Mouse (Mus musculus) hindbrain, postnatal 0 days (tissue): ENCODE measurements around the gene Hsd3b4. TPM values are rescaled to one million over a fixed set of nuclear protein-coding genes. Genes with fewer than 3 reads are reported as not detected.
"Not testable (repeated sequence)": the region's sequence is repeated elsewhere in the genome, so short reads cannot be mapped to it uniquely, and the experiment has no call there.

Experiments used
- ATAC-seq: fragments of 200-750 bp; cut with Nextera tagmentation; 2 replicates; pipeline ENCODE4 v1.8.0; 2017; ENCODE audit warnings: mild to moderate bottlenecking, moderate TSS enrichment, moderate library complexity
- DNase-seq: peaks from one replicate; pipeline ENCODE4 v3.0.0-alpha.2; 2015; ENCODE audit warnings: low spot score
- H3K27ac ChIP-seq: fragments of 300-500 bp; sonication (generic); 2 replicates; pipeline ENCODE4 v1.5.1; 2014; ENCODE audit warnings: mild to moderate bottlenecking
- H3K27me3 ChIP-seq: fragments of 300-500 bp; sonication (generic); 2 replicates; pipeline ENCODE4 v1.6.1; 2014; ENCODE audit warnings: low read length, mixed read lengths; ENCODE audit not compliant: insufficient read depth
- H3K36me3 ChIP-seq: fragments of 300-500 bp; sonication (generic); 2 replicates; pipeline ENCODE4 v1.6.1; 2014; ENCODE audit warnings: low read length, mixed read lengths; ENCODE audit not compliant: insufficient read depth
- H3K4me1 ChIP-seq: fragments of 300-500 bp; sonication (generic); 2 replicates; pipeline ENCODE4 v1.6.1; 2014; ENCODE audit warnings: antibody characterized with exemption, low read length, mixed read lengths; ENCODE audit not compliant: insufficient read depth
- H3K4me2 ChIP-seq: fragments of 300-500 bp; sonication (generic); 2 replicates; pipeline ENCODE4 v1.6.1; 2014; ENCODE audit warnings: low read depth, mild to moderate bottlenecking, low read length, moderate library complexity, mixed read lengths
- H3K4me3 ChIP-seq: fragments of 300-500 bp; sonication (generic); 2 replicates; pipeline ENCODE4 v1.5.1; 2014; ENCODE audit warnings: low read length
- H3K9ac ChIP-seq: fragments of 300-500 bp; sonication (generic); replicated peaks from 2 replicates; pipeline ENCODE4 v1.6.1; 2014; ENCODE audit warnings: mild to moderate bottlenecking, low read length, moderate library complexity, mixed read lengths
- H3K9me3 ChIP-seq: fragments of 300-500 bp; sonication (generic); 2 replicates; pipeline ENCODE4 v1.6.1; 2016; ENCODE audit warnings: low read length, mixed read lengths
- WGBS: fragments of 180-500 bp; shearing (Covaris S2); extraction: QIAGEN DNeasy Blood & Tissue Kit; methylation state at CpG from one replicate; pipeline ENCODE4 v1.1.7; 2014; 5-methylcytosine and 5-hydroxymethylcytosine counted together
- polyA plus RNA-seq: library from polyadenylated mRNA; unstranded; fragments of >200 nt; fragmentation: Nextera tagmentation; extraction: Ambion mirVana; gene quantifications from 2 replicates; pipeline ENCODE4 v1.2.1, GENCODE M21; 2015
- total RNA-seq: library from RNA; depleted of rRNA; stranded (reverse); fragments of >200 nt; gene quantifications from 2 replicates; pipeline ENCODE4 v1.2.3, GENCODE M21; 2014; rRNA removed

Hsd3b4 gene
- total and polyA plus RNA-seq, 2 experiments from 2014 or later: not detected

GRCm38 (mm10) chr3:98496762-98497161 is 13.6 kb downstream of the Hsd3b4 start:
- H3K36me3 ChIP-seq, H3K4me1 ChIP-seq, H3K4me2 ChIP-seq, DNase-seq, H3K4me3 ChIP-seq, H3K9ac ChIP-seq, H3K27me3 ChIP-seq, H3K27ac ChIP-seq, H3K9me3 ChIP-seq: not testable (repeated sequence)
- peak; percentile 72; the same call in 1 of the 2 replicates for ATAC-seq
- no CpG with 5 or more reads among the region's 2 CpGs for WGBS

GRCm38 (mm10) chr3:98495055-98495454 is 15.3 kb downstream of the Hsd3b4 start:
- not testable (repeated sequence) for H3K27ac ChIP-seq

GRCm38 (mm10) chr3:98494184-98494583 is 16.1 kb downstream of the Hsd3b4 start:
- H3K27ac ChIP-seq, H3K27me3 ChIP-seq, H3K9ac ChIP-seq, H3K4me1 ChIP-seq, ATAC-seq, H3K4me2 ChIP-seq, DNase-seq, H3K4me3 ChIP-seq, H3K9me3 ChIP-seq, H3K36me3 ChIP-seq: not testable (repeated sequence)

More at GRCm38 (mm10) chr3:98495055-98495454, 15.3 kb downstream of the Hsd3b4 start:
- not testable (repeated sequence) for H3K4me2 ChIP-seq, H3K9me3 ChIP-seq, DNase-seq, H3K4me3 ChIP-seq, H3K9ac ChIP-seq, H3K27me3 ChIP-seq, H3K36me3 ChIP-seq, ATAC-seq, H3K4me1 ChIP-seq

- not testable (repeated sequence) for H3K9me3 ChIP-seq, H3K4me3 ChIP-seq, H3K36me3 ChIP-seq, DNase-seq, H3K27ac ChIP-seq, ATAC-seq, H3K4me1 ChIP-seq, H3K27me3 ChIP-seq, H3K4me2 ChIP-seq, H3K9ac ChIP-seq
Measured at GRCm38 (mm10) chr3:98471499-98471898, 38.8 kb downstream of the Hsd3b4 start.

GRCm38 (mm10) chr3:98471057-98471456 is 39.3 kb downstream of the Hsd3b4 start:
- not testable (repeated sequence) for H3K4me2 ChIP-seq, H3K4me3 ChIP-seq, H3K9me3 ChIP-seq, H3K27me3 ChIP-seq, H3K4me1 ChIP-seq, H3K27ac ChIP-seq, H3K36me3 ChIP-seq, DNase-seq, ATAC-seq, H3K9ac ChIP-seq
- no CpG with 5 or more reads among the region's 1 CpGs for WGBS

GRCm38 (mm10) chr3:98469323-98469722 is 41.0 kb downstream of the Hsd3b4 start:
- no CpG with 5 or more reads among the region's 2 CpGs for WGBS
- not testable (repeated sequence) for H3K4me2 ChIP-seq, H3K36me3 ChIP-seq, H3K27ac ChIP-seq, H3K4me1 ChIP-seq, DNase-seq, H3K9ac ChIP-seq, ATAC-seq, H3K27me3 ChIP-seq, H3K9me3 ChIP-seq, H3K4me3 ChIP-seq

GRCm38 (mm10) chr3:98457026-98457425 is 53.3 kb downstream of the Hsd3b4 start, which contains the start of gene Gm4450:
TSS of gene Gm4450 (minus strand) at chr3:98457126.
- WGBS: no CpG with 5 or more reads among the region's 1 CpGs

GRCm38 (mm10) chr3:98453786-98454185 is 56.5 kb downstream of the Hsd3b4 start:
- not testable (repeated sequence) for H3K9ac ChIP-seq, H3K27ac ChIP-seq, H3K4me2 ChIP-seq, ATAC-seq, H3K36me3 ChIP-seq, H3K4me3 ChIP-seq, H3K4me1 ChIP-seq, H3K27me3 ChIP-seq, H3K9me3 ChIP-seq, DNase-seq
- WGBS: 61% methylated on average over 5 of the region's 5 CpGs

More at GRCm38 (mm10) chr3:98457026-98457425, 53.3 kb downstream of the Hsd3b4 start, which contains the start of gene Gm4450:
- not testable (repeated sequence) for H3K9ac ChIP-seq, H3K4me3 ChIP-seq, H3K4me1 ChIP-seq, H3K4me2 ChIP-seq, H3K36me3 ChIP-seq, H3K9me3 ChIP-seq, H3K27ac ChIP-seq, H3K27me3 ChIP-seq, ATAC-seq, DNase-seq

Other genes with a start within 250 kb of the Hsd3b4 start
- 23.9 and 30.5 TPM in 2 replicates for gene Hmgcs2, start 230.1 kb downstream of the Hsd3b4 start, total RNA-seq
- 40.2 and 42.2 TPM in 2 replicates for gene Hmgcs2, start 230.1 kb downstream of the Hsd3b4 start, polyA plus RNA-seq
- gene Phgdh, start 170.5 kb downstream of the Hsd3b4 start, total RNA-seq: 348 and 370 TPM in 2 replicates
- 261 and 279 TPM in 2 replicates for gene Phgdh, start 170.5 kb downstream of the Hsd3b4 start, polyA plus RNA-seq
- gene Zfp697, start 128.1 kb downstream of the Hsd3b4 start, total RNA-seq: 29.1 and 29.6 TPM in 2 replicates
- gene Zfp697, start 128.1 kb downstream of the Hsd3b4 start, polyA plus RNA-seq: 15.3 and 17.3 TPM in 2 replicates
- not detected in 2 replicates for gene Gm4450, start 53.4 kb downstream of the Hsd3b4 start, total RNA-seq
- gene Gm4450, start 53.4 kb downstream of the Hsd3b4 start, polyA plus RNA-seq: not detected in 2 replicates
- gene Gm10681, start 78.3 kb upstream of the Hsd3b4 start, total RNA-seq: not detected in 2 replicates
- gene Gm10681, start 78.3 kb upstream of the Hsd3b4 start, polyA plus RNA-seq: not detected in 2 replicates
- gene Hsd3b5, start 119.7 kb upstream of the Hsd3b4 start, total RNA-seq: not detected in 2 replicates
- gene Hsd3b5, start 119.7 kb upstream of the Hsd3b4 start, polyA plus RNA-seq: not detected in 2 replicates
- gene Hsd3b2, start 214.0 kb upstream of the Hsd3b4 start, total RNA-seq: not detected in 2 replicates
- gene Hsd3b2, start 214.0 kb upstream of the Hsd3b4 start, polyA plus RNA-seq: not detected in 2 replicates